Mouse (Mus musculus) kidney, embryonic 16.5 days (tissue): Measurements from ENCODE around the gene Gm49416. TPM values are rescaled to one million over a fixed set of nuclear protein-coding genes. Genes with fewer than 3 reads are reported as not detected.

Experiments used
- ATAC-seq: fragments of 200-750 bp; cut with Nextera tagmentation; 2 replicates; pipeline ENCODE4 v1.8.0; 2017; ENCODE audit warnings: moderate TSS enrichment; ENCODE audit not compliant: low FRiP score, low TSS enrichment
- H3K27ac ChIP-seq: fragments of 300-500 bp; sonication (generic); 2 replicates; pipeline ENCODE4 v1.5.1; 2014; ENCODE audit warnings: low read length
- H3K27me3 ChIP-seq: fragments of 300-500 bp; sonication (generic); 2 replicates; pipeline ENCODE4 v1.6.1; 2014; ENCODE audit warnings: low read length, control low read depth, mixed read lengths; ENCODE audit not compliant: insufficient read depth
- H3K36me3 ChIP-seq: fragments of 300-500 bp; sonication (generic); 2 replicates; pipeline ENCODE4 v1.6.1; 2014; ENCODE audit warnings: low read length, control low read depth, mixed read lengths; ENCODE audit not compliant: insufficient read depth
- H3K4me1 ChIP-seq: fragments of 300-500 bp; sonication (generic); 2 replicates; pipeline ENCODE4 v1.6.1; 2014; ENCODE audit warnings: low read length, control low read depth, mixed read lengths; ENCODE audit not compliant: insufficient read depth
- H3K4me2 ChIP-seq: fragments of 300-500 bp; sonication (generic); replicated peaks from 2 replicates; pipeline ENCODE4 v1.6.1; 2014; ENCODE audit warnings: low read depth, low read length
- H3K4me3 ChIP-seq: fragments of 300-500 bp; sonication (generic); 2 replicates; pipeline ENCODE4 v1.5.1; 2014; ENCODE audit warnings: mild to moderate bottlenecking, low read length
- H3K9ac ChIP-seq: fragments of 300-500 bp; sonication (generic); replicated peaks from 2 replicates; pipeline ENCODE4 v1.6.1; 2014; ENCODE audit warnings: low read length
- H3K9me3 ChIP-seq: fragments of 300-500 bp; sonication (generic); 2 replicates; pipeline ENCODE4 v1.6.1; 2016; ENCODE audit warnings: low read length, control low read depth
- WGBS: fragments of 180-500 bp; shearing (Covaris S2); extraction: QIAGEN DNeasy Blood & Tissue Kit; methylation state at CpG from one replicate; pipeline ENCODE4 v1.1.7; 2014; 5-methylcytosine and 5-hydroxymethylcytosine counted together
- polyA plus RNA-seq: library from polyadenylated mRNA; unstranded; fragments of >200 nt; fragmentation: Nextera tagmentation; extraction: Ambion mirVana; gene quantifications from 2 replicates; pipeline ENCODE4 v1.2.1, GENCODE M21; 2015

Gene Gm49416
- polyA plus RNA-seq, 1 experiment from 2014 or later = 1.2 TPM

GRCm38 (mm10) chr19:8919000-8919399 lies 30.3 kb downstream of the Gm49416 start:
- no peak for ATAC-seq
- 94% methylated on average over 3 of the region's 3 CpGs for whole genome bisulfite sequencing
- no peak overlapping the region for H3K4me3 ChIP-seq

GRCm38 (mm10) chr19:8919684-8920072 lies 31.0 kb downstream of the Gm49416 start:
- peak overlapping the region; percentile 87; the same call in 1 of the 2 replicates for H3K9ac ChIP-seq
- 55% methylated on average over 6 of the region's 6 CpGs for WGBS

More at GRCm38 (mm10) chr19:8919000-8919399, 30.3 kb downstream of the Gm49416 start:
- no peak overlapping the region for H3K27ac ChIP-seq
- peaks cover 35% of the 10 kb centered on the region for H3K36me3 ChIP-seq
- no peak overlapping the region for H3K9ac ChIP-seq
- H3K27me3 ChIP-seq = no peaks in the 10 kb centered on the region
- H3K9me3 ChIP-seq = no peaks in the 10 kb centered on the region
- H3K4me1 ChIP-seq = peaks cover 16% of the 10 kb centered on the region
- H3K4me2 ChIP-seq = no peak overlapping the region

GRCm38 (mm10) chr19:8920073-8920736 lies 31.5 kb downstream of the Gm49416 start, which contains the start of gene B3gat3:
TSS of gene B3gat3 (plus strand) at chr19:8920374.
- Histone ChIP-seq H3K36me3 (peaks cover 25% of the 10 kb centered on the region), H3K4me3 (peak within 1 kb of the TSS; percentile 81), H3K9me3 (no peaks in the 10 kb centered on the region), H3K27ac (peak within 1 kb of the TSS; percentile 96), H3K4me1 (peaks cover 16% of the 10 kb centered on the region), H3K9ac (peak within 1 kb of the TSS; percentile 87), H3K27me3 (no peaks in the 10 kb centered on the region), H3K4me2 (peak within 1 kb of the TSS; percentile 56)
- peak; percentile 99 for ATAC-seq
- WGBS = 2% methylated on average over 50 of the region's 50 CpGs

More at GRCm38 (mm10) chr19:8919684-8920072, 31.0 kb downstream of the Gm49416 start:
- H3K4me3 ChIP-seq = peak overlapping the region; percentile 81
- no peaks in the 10 kb centered on the region for H3K27me3 ChIP-seq
- H3K4me1 ChIP-seq = peaks cover 16% of the 10 kb centered on the region
- peak overlapping the region; percentile 56 for H3K4me2 ChIP-seq
- H3K36me3 ChIP-seq = peaks cover 28% of the 10 kb centered on the region
- ATAC-seq = no peak
- H3K27ac ChIP-seq = peak overlapping the region; percentile 96
- H3K9me3 ChIP-seq = no peaks in the 10 kb centered on the region

GRCm38 (mm10) chr19:8920836-8921291 lies 32.1 kb downstream of the Gm49416 start:
- Histone ChIP-seq H3K9ac (peak overlapping the region; percentile 87), H3K4me2 (peak overlapping the region; percentile 56), H3K4me1 (peaks cover 16% of the 10 kb centered on the region), H3K27me3 (no peaks in the 10 kb centered on the region), H3K36me3 (peaks cover 25% of the 10 kb centered on the region), H3K4me3 (peak overlapping the region; percentile 81), H3K27ac (peak overlapping the region; percentile 96), H3K9me3 (no peaks in the 10 kb centered on the region)
- WGBS = 1% methylated on average over 6 of the region's 6 CpGs
- peak; percentile 25; the same call in 1 of the 2 replicates for ATAC-seq

- no peaks in the 10 kb centered on the region for H3K9me3 ChIP-seq
- peak overlapping the region; percentile 13; the same call in 1 of the 2 replicates for H3K9ac ChIP-seq
- ATAC-seq = no peak
- peaks cover 21% of the 10 kb centered on the region; the same call in 1 of the 2 replicates for H3K36me3 ChIP-seq
- WGBS = 80% methylated on average over 9 of the region's 9 CpGs
- peaks cover 16% of the 10 kb centered on the region for H3K4me1 ChIP-seq
- peak overlapping the region; percentile 56; the same call in 1 of the 2 replicates for H3K4me2 ChIP-seq
- no peak overlapping the region for H3K27ac ChIP-seq
- no peak overlapping the region for H3K4me3 ChIP-seq
- no peaks in the 10 kb centered on the region for H3K27me3 ChIP-seq
Observed at GRCm38 (mm10) chr19:8921741-8922140, 33.0 kb downstream of the Gm49416 start.

GRCm38 (mm10) chr19:8926766-8927165 lies 38.0 kb downstream of the Gm49416 start:
- no peaks in the 10 kb centered on the region for H3K9me3 ChIP-seq
- H3K4me1 ChIP-seq = peaks cover 19% of the 10 kb centered on the region
- no peak overlapping the region for H3K9ac ChIP-seq
- H3K4me2 ChIP-seq = no peak overlapping the region
- H3K27ac ChIP-seq = no peak overlapping the region
- no peaks in the 10 kb centered on the region for H3K27me3 ChIP-seq
- peaks cover 22% of the 10 kb centered on the region; the same call in 1 of the 2 replicates for H3K36me3 ChIP-seq
- WGBS = 83% methylated on average over 2 of the region's 2 CpGs
- no peak for ATAC-seq
- H3K4me3 ChIP-seq = no peak overlapping the region

GRCm38 (mm10) chr19:8927891-8928525 lies 39.3 kb downstream of the Gm49416 start:
- Histone ChIP-seq H3K27ac (no peak overlapping the region), H3K36me3 (peaks cover 19% of the 10 kb centered on the region; the same call in 1 of the 2 replicates), H3K4me2 (no peak overlapping the region), H3K4me3 (no peak overlapping the region), H3K27me3 (no peaks in the 10 kb centered on the region), H3K9me3 (no peaks in the 10 kb centered on the region), H3K4me1 (peaks cover 18% of the 10 kb centered on the region), H3K9ac (no peak overlapping the region)
- WGBS = 87% methylated on average over 12 of the region's 12 CpGs
- no peak for ATAC-seq

- H3K4me2 ChIP-seq = peak overlapping the region; percentile 76
- WGBS = 22% methylated on average over 16 of the region's 16 CpGs
- peak overlapping the region; percentile 91 for H3K9ac ChIP-seq
- peak overlapping the region; percentile 90 for H3K4me3 ChIP-seq
- peaks cover 23% of the 10 kb centered on the region; the same call in 1 of the 2 replicates for H3K36me3 ChIP-seq
- no peaks in the 10 kb centered on the region for H3K27me3 ChIP-seq
- no peaks in the 10 kb centered on the region for H3K9me3 ChIP-seq
- peak; percentile 37 for ATAC-seq
- peak overlapping the region; percentile 91 for H3K27ac ChIP-seq
- peaks cover 18% of the 10 kb centered on the region for H3K4me1 ChIP-seq
Observed at GRCm38 (mm10) chr19:8928689-8929223, 40.0 kb downstream of the Gm49416 start.

- H3K36me3 ChIP-seq = peaks cover 29% of the 10 kb centered on the region; the same call in 1 of the 2 replicates
- H3K9ac ChIP-seq = peak within 1 kb of the TSS; percentile 91
- H3K27ac ChIP-seq = peak within 1 kb of the TSS; percentile 91
- H3K9me3 ChIP-seq = no peaks in the 10 kb centered on the region
- H3K4me2 ChIP-seq = peak within 1 kb of the TSS; percentile 76
- H3K27me3 ChIP-seq = no peaks in the 10 kb centered on the region
- peak; percentile 89 for ATAC-seq
- H3K4me1 ChIP-seq = peaks cover 18% of the 10 kb centered on the region
- peak within 1 kb of the TSS; percentile 90 for H3K4me3 ChIP-seq
- WGBS = 1% methylated on average over 71 of the region's 74 CpGs
Observed at GRCm38 (mm10) chr19:8929224-8930088, 40.7 kb downstream of the Gm49416 start, which contains the start of the genes Rom1 and Eml3. TSS of gene Rom1 (minus strand) at chr19:8929356. TSS of gene Eml3 (plus strand) at chr19:8929552.
